Mouse (Mus musculus): Measurements from ENCODE around the gene Stx7.

DNA sequence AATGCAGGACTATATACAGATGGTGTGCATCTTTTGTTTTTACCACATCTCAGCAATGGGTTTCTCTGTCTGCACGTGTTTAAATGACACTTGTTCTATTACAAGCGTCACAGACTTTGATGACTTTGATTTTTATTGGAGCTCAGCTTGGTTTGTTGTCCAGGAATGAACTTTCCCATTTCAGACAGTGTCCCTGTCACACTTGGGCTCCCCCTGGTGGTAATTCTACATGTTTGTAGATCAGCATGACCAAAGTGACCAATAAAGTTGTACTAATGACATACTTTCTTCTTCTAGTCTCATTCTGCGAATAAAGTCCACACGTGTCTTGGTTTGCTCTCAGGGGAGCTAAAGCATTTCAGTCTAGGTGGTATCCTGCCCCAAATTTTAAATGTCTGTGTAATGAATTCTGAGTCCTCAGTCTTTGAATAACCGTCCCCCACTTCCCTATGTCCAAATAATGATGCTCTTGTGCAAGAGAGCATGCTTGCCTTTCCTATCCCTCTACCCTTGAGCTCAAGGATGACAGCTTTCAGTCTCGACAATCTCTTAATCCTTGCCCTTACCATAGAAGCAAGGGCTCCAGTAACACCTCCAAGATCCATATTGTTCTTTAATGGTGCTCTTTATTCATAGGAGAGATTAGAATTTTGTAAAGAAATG, 37.9 kb upstream of the Stx7 start:
- TF ChIP-seq CTCF (IDR thresholded peaks at IDR 0.05; ENCODE audit: control insufficient read depth, insufficient read depth, low read length) (no peak), POLR2A (IDR thresholded peaks at IDR 0.05; ENCODE audit: borderline replicate concordance, control insufficient read depth, low read depth, low read length) (no peak)

All from bone marrow, adult 2 months (tissue).